Mouse (Mus musculus): ENCODE measurements around the gene Plod2.

Plod2 gene

GRCm38 (mm10) chr9:92599940-92600538, 58.0 kb downstream of the Plod2 start:
- DNase-seq (ENCODE audit: low read depth, low spot score), result no peak

- DNase-seq (ENCODE audit: low read depth, low spot score), result no peak
Measured at GRCm38 (mm10) chr9:92601551-92601950, 59.5 kb downstream of the Plod2 start.

- DNase-seq (ENCODE audit: low read depth, low spot score), result no peak
Measured at GRCm38 (mm10) chr9:92603541-92603940, 61.5 kb downstream of the Plod2 start.

GRCm38 (mm10) chr9:92610628-92611267, 68.7 kb downstream of the Plod2 start:
- peak; percentile 49 for DNase-seq (ENCODE audit: low read depth, low spot score)

GRCm38 (mm10) chr9:92612641-92613040, 70.6 kb downstream of the Plod2 start:
- DNase-seq (ENCODE audit: low read depth, low spot score), result no peak

- DNase-seq (ENCODE audit: low read depth, low spot score), result no peak
Measured at GRCm38 (mm10) chr9:92613206-92613605, 71.2 kb downstream of the Plod2 start.

- no peak for DNase-seq (ENCODE audit: low read depth, low spot score)
Measured at GRCm38 (mm10) chr9:92616418-92616817, 74.4 kb downstream of the Plod2 start.

GRCm38 (mm10) chr9:92617376-92617775, 75.4 kb downstream of the Plod2 start:
- DNase-seq (ENCODE audit: low read depth, low spot score), result no peak

GRCm38 (mm10) chr9:92620088-92620487, 78.1 kb downstream of the Plod2 start:
- no peak for DNase-seq (ENCODE audit: low read depth, low spot score)

- no peak for DNase-seq (ENCODE audit: low read depth, low spot score)
Measured at GRCm38 (mm10) chr9:92621246-92621645, 79.2 kb downstream of the Plod2 start.

GRCm38 (mm10) chr9:92621878-92622282, 79.9 kb downstream of the Plod2 start:
- no peak for DNase-seq (ENCODE audit: low read depth, low spot score)

- no peak for DNase-seq (ENCODE audit: low read depth, low spot score)
Measured at GRCm38 (mm10) chr9:92634792-92635191, 92.8 kb downstream of the Plod2 start.

GRCm38 (mm10) chr9:92639200-92639897, 97.3 kb downstream of the Plod2 start:
- no peak for DNase-seq (ENCODE audit: low read depth, low spot score)

GRCm38 (mm10) chr9:92641717-92642116, 99.7 kb downstream of the Plod2 start:
- DNase-seq (ENCODE audit: low read depth, low spot score), result no peak

All from CD4-positive, CD25-positive, alpha-beta regulatory T cell, adult 2 months (primary cell).